Mouse (Mus musculus) CH12.LX (cell line): ENCODE results near the gene Tmem56.

Experiments
- CTCF ChIP-seq, 2 experiments: IDR thresholded peaks in 1 of 2; conservative IDR thresholded peaks in 1 of 2; 2 replicates each; pipeline ENCODE4 v1.5.1; 2011 to 2012; ENCODE audit warnings: low read depth in 2 of 2, low read length in 2 of 2, improper control_type of control experiment in 1 of 2, inconsistent platforms in 1 of 2, mild to moderate bottlenecking in 1 of 2, moderate library complexity in 1 of 2
- EP300 ChIP-seq: IDR thresholded peaks from 2 replicates; pipeline ENCODE4 v1.6.1; 2011; ENCODE audit warnings: low read length, improper control_type of control experiment
- ETS1 ChIP-seq: conservative IDR thresholded peaks from 2 replicates; pipeline ENCODE4 v1.6.1; 2012; ENCODE audit warnings: low read depth, mild to moderate bottlenecking, inconsistent platforms, low read length, improper control_type of control experiment, moderate library complexity
- JUN ChIP-seq: IDR thresholded peaks from 2 replicates; pipeline ENCODE4 v1.6.1; 2011; ENCODE audit warnings: low read depth, mild to moderate bottlenecking, low read length, improper control_type of control experiment, moderate library complexity; ENCODE audit not compliant: insufficient read depth
- JUND ChIP-seq: conservative IDR thresholded peaks from 2 replicates; pipeline ENCODE4 v1.6.1; 2011; ENCODE audit warnings: low read depth, low read length, improper control_type of control experiment
- MAX ChIP-seq: IDR thresholded peaks from 2 replicates; pipeline ENCODE4 v1.6.1; 2011; ENCODE audit warnings: low read length, improper control_type of control experiment
- NELFE ChIP-seq: IDR thresholded peaks from 2 replicates; pipeline ENCODE4 v1.6.1; 2011; ENCODE audit warnings: low read depth, low read length, improper control_type of control experiment
- POLR2A ChIP-seq: IDR thresholded peaks from 2 replicates; pipeline ENCODE4 v1.6.1; 2011; ENCODE audit warnings: low read depth, mild to moderate bottlenecking, improper control_type of control experiment, low read length
- ZKSCAN1 ChIP-seq: IDR thresholded peaks from 2 replicates; pipeline ENCODE4 v1.6.1; 2012; ENCODE audit warnings: low read depth, inconsistent platforms, low read length, improper control_type of control experiment, borderline replicate concordance

GRCm38 (mm10) chr3:121250576-121251433 lies 32.1 kb downstream of the Tmem56 start:
- no peak for TF ChIP-seq ETS1
- no peak for TF ChIP-seq EP300
- TF ChIP-seq ZKSCAN1 = no peak
- TF ChIP-seq JUN = no peak
- TF ChIP-seq NELFE = no peak
- no peak for TF ChIP-seq CTCF (conservative IDR thresholded peaks at IDR 0.05 in 1 of 2, IDR thresholded peaks at IDR 0.05 in 1 of 2; ENCODE audit: low read depth in 2 of 2, low read length in 2 of 2)
- no peak for TF ChIP-seq MAX
- no peak for TF ChIP-seq POLR2A
- no peak for TF ChIP-seq JUND
